Mouse (Mus musculus): ENCODE measurements around the gene Slc5a2. TPM values are rescaled to one million over a fixed set of nuclear protein-coding genes. Genes with fewer than 3 reads are reported as not detected.

Gene Slc5a2
- polyA plus RNA-seq, 1 experiment from 2014 or later: 0.22 TPM

DNA sequence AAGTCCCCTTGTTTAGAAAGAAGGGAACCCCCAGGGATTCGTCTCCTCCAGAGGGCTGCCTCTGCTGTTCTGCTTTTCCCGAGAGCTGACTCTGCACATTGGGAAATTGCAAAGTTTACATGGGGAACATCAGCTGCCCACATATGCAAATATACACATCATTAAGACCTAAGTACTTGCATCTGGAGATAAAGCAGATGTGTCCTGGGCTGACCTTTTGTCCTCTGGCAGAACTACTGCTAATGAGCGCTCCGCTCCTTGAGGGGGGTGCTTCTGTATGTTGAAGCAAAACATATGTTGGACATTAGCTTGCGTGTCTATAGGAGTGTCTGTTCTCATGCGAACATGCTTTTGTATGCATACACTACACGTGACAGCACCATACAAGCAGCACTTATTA, 55.8 kb downstream of the Slc5a2 start:
- Histone ChIP-seq H3K4me1 (ENCODE audit: control insufficient read depth in 2 of 2, insufficient read depth in 2 of 2, low read length in 2 of 2) (peaks cover 3 to 13% of the 10 kb centered on the region in 2 experiments; a peak in 3 of 4 replicates), H3K9me3 (ENCODE audit: control insufficient read depth, low read length) (no peaks in the 10 kb centered on the region), H3K9ac (ENCODE audit: low read length) (no peak overlapping the region), H3K4me3 (ENCODE audit: control insufficient read depth in 1 of 2, insufficient read depth in 1 of 2, low read depth in 1 of 2, low read length in 2 of 2) (no peak overlapping the region), H3K27me3 (ENCODE audit: control insufficient read depth, insufficient read depth, low read length) (no peaks in the 10 kb centered on the region), H3K36me3 (ENCODE audit: control insufficient read depth, insufficient read depth, low read length) (no peaks in the 10 kb centered on the region), H3K27ac (replicated peaks in 1 of 2; ENCODE audit: control insufficient read depth in 1 of 2, insufficient read depth in 1 of 2, low read depth in 2 of 2, low read length in 2 of 2) (no peak overlapping the region), H3K4me2 (ENCODE audit: low read length) (no peak overlapping the region)
- ATAC-seq (ENCODE audit: insufficient number of reproducible peaks, insufficient read depth, low FRiP score, low read depth): no peak
- 83% methylated on average over 7 of the region's 7 CpGs for WGBS

Small RNAs within 50 kb of the gene (microRNA-seq; reads per million reads assigned to microRNA genes)
- gene Mir3103: not detected

Other genes starting within 250 kb of the Slc5a2 start
- 0.63 and 0.82 TPM in 2 replicates for gene Itgam, start 203.0 kb upstream of the Slc5a2 start, polyA plus RNA-seq (2014; fragmentation: Nextera tagmentation; extraction: Ambion mirVana)
- gene Gm49368, start 203.0 kb upstream of the Slc5a2 start, polyA plus RNA-seq (2014; fragmentation: Nextera tagmentation; extraction: Ambion mirVana): not detected in 2 replicates
- 0.14 and 0.35 TPM in 2 replicates for gene Itgax, start 136.1 kb upstream of the Slc5a2 start, polyA plus RNA-seq (2014; fragmentation: Nextera tagmentation; extraction: Ambion mirVana)
- 0.44 and 0.45 TPM in 2 replicates for gene Itgad, start 111.3 kb upstream of the Slc5a2 start, polyA plus RNA-seq (2014; fragmentation: Nextera tagmentation; extraction: Ambion mirVana)
- gene Cox6a2, start 59.3 kb upstream of the Slc5a2 start, polyA plus RNA-seq (2014; fragmentation: Nextera tagmentation; extraction: Ambion mirVana): 917 and 1,008 TPM in 2 replicates
- 8.2 and 8.5 TPM in 2 replicates for gene Armc5, start 28.3 kb upstream of the Slc5a2 start, polyA plus RNA-seq (2014; fragmentation: Nextera tagmentation; extraction: Ambion mirVana)
- 6.4 and 7.4 TPM in 2 replicates for gene 9130023H24Rik, start 27.6 kb upstream of the Slc5a2 start, polyA plus RNA-seq (2014; fragmentation: Nextera tagmentation; extraction: Ambion mirVana)
- gene Tgfb1i1, start 18.8 kb upstream of the Slc5a2 start, polyA plus RNA-seq (2014; fragmentation: Nextera tagmentation; extraction: Ambion mirVana): 147 and 153 TPM in 2 replicates
- 15.1 and 16.3 TPM in 2 replicates for gene BC017158, start 32.5 kb downstream of the Slc5a2 start, polyA plus RNA-seq (2014; fragmentation: Nextera tagmentation; extraction: Ambion mirVana)
- 9.5 and 14.1 TPM in 2 replicates for gene Rgs10, start 153.1 kb downstream of the Slc5a2 start, polyA plus RNA-seq (2014; fragmentation: Nextera tagmentation; extraction: Ambion mirVana)
- 22.0 and 23.9 TPM in 2 replicates for gene Tial1, start 196.1 kb downstream of the Slc5a2 start, polyA plus RNA-seq (2014; fragmentation: Nextera tagmentation; extraction: Ambion mirVana)

Measured in heart, embryonic 14.5 days (tissue).